Mouse (Mus musculus) urinary bladder, postnatal 36 days (tissue): Measurements from ENCODE around the gene Olfr1395.

Experiments used
- DNase-seq, 2 experiments: peaks; one replicate each; pipeline ENCODE4 v3.0.0; 2022; ENCODE audit warnings: low spot score in 2 of 2, mixed read lengths in 1 of 2

Olfr1395 gene

DNA sequence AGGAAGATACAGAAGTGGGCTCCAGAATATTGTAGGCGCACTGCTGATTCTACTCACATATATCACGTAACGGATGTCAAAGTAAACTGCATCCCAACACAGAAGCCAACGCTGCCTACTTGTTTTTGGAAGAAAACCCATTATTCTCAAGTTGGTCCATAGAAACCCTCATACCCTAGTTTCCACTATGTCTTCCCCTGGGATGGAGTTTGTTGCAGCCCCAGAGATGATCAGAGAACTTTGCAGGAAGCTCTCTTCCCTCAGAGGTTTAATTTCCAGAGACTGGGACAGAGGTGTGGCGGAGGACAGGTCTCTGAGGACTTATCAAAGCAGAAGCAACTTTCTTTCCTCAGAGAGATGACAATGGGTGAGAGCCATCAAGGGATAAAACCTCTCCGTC, at the start of gene Olfr1395:
TSS of gene Olfr1395 (plus strand) at position 301 of the 400 bp plus-strand sequence.
- DNase-seq, result no peak

DNA sequence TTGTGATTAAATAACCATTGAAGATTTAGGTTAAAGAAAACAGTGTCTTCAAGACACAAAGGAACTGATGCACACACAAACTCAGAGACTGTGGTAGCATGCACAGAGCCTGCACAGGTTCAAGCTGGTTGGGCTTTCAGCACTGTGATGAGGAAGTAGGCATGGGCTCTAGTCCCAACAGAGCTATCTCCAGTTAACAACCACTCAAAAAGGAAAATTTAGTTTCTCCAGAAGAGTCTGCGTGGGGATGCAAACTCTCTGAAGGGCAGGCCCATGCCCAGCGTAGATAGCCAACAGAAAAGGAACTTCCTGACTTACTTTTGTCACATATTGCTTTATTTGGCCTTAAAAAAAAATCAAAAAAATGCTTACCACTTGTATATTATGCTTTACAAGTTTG, 49.3 kb upstream of the Olfr1395 start:
- no peak for DNase-seq

DNA sequence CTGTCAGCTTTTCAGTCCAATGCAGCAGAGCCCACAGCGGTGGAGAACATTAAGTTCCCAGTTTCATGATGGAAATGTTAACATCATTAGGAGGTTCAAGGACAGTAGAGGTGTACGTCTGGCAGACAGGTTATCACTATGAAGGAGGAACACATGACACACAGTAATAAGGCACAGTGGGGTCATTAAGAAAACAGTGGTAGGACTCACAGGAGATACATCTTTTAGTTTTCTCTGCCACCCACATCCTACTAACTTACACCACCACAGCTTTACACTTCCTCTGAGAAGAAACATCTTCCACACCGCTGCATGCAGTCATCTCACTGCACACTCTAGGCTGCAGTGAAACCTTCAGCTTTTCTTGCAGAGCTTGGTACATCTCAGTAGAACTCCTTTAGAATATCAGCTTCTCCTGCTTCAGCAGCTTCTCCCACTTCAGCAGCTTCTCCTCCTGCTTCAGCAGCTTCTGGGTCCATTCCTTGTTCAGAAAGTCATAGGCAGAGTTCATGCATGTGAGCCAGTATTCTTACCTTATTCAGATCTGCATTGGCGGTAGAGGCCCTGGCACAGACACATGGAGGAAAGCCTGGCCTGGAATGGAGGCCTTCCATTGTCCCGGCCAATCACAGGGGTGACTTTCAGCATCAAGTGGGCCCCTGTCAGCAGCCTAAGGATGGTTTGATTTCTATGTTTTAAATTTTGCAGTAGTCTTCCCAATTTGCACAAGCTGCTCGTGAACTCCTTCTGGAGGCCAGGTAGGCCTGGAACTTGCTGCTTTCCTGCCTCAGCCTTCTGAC, 48.0 kb upstream of the Olfr1395 start:
- no peak for DNase-seq

DNA sequence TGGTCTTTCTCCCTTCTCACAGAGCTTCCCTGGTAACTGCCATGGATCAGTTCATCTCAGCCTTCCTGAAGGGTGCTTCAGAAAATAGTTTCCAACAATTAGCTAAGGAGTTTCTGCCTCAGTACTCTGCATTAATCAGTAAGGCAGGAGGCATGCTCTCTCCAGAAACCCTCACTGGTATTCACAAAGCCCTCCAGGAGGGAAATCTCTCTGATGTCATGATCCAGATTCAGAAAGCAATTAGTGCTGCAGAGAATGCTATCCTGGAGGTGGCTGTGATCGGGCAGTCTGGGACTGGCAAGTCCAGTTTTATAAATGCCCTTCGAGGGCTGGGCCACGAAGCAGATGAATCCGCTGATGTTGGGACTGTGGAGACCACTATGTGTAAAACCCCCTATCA, 46.7 kb upstream of the Olfr1395 start:
- no peak for DNase-seq

DNA sequence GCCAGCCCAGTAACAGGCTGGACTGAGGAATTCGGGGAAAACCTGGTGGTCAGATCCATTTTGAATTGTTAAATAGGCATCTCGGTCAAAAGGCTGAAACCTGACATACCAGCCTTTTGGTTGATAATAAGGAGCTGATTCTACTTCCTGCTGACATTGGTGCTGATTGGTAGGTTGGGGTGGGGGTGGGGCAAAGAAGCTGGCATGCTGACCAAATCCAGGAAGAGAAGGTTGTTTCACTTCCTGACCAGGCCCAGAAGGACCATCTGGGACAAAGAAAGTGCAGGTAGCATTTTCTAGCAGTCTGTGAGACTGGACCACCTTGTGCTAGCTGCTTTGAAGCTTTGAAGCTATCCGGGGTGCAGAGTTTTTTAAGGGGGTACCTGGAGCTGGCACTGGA, 41.7 kb upstream of the Olfr1395 start:
- DNase-seq, result no peak

DNA sequence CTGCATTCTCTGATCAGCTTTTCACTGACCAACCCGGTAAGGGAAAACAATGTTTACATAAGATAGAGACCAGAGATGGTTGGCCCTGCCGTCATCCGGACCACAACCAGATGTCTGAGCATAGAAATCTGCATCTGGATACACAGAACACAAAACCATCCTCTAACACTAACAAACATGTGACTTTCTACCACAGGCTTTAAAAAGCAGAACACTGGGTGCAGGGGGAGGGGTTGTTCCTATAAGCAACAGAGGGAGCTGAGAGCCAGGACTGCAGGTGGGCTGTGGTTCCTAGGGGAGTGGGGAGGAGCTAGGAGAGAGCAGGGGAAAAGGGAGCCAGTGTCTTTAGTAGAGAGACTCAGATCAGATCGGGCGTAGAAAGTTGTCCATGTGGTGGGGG, 40.6 kb upstream of the Olfr1395 start:
- no peak for DNase-seq

DNA sequence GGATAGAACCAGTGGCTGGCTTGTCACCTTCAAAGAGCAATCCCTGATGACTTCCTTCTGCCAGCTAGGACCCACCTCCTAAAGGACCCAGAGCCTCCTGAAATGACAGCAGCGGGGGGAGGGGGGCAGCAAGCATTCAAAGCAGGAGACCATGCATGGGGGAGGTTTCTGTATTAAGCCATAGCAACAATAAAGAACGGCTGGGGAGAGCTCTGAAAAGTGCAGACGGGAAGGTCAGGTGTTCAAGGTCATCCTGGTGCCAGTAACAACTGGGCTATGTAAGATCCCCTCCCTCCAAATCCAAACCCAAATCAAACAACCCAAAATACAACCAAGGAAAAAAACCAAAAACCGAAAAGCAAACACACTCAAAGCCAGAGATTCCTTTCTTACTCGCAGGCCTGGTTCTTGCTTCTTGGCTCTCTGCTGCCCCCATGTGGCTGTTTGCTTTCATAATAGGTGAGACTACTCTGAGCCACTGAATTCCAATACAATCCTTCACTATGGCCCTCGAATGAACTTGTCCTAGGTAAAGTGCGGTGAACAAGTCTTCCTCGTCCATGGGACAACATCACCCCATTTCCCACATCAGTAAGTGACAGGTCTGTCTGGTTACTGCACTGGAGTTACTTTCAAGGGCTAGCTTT, 38.9 kb upstream of the Olfr1395 start:
- DNase-seq, result peak; percentile 82 to 86

DNA sequence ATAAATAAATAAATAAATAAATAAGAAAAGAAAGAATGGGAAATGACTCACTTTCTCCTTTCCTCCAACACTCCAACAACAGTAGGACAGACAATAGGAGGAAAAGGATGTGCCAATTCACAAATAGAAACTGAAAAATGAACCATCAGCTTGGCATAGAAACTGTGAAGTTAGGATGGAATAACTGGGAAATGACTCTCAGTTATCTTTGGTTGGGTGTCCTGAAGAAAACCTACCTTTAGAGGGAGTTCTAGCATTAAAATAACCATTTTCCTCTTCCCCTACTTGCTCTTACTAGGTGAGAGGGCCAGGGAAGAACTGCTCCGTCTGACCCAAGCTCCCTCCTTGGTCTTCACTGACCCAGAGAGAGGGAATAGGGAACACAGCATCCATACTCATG, 36.3 kb upstream of the Olfr1395 start:
- no peak for DNase-seq

DNA sequence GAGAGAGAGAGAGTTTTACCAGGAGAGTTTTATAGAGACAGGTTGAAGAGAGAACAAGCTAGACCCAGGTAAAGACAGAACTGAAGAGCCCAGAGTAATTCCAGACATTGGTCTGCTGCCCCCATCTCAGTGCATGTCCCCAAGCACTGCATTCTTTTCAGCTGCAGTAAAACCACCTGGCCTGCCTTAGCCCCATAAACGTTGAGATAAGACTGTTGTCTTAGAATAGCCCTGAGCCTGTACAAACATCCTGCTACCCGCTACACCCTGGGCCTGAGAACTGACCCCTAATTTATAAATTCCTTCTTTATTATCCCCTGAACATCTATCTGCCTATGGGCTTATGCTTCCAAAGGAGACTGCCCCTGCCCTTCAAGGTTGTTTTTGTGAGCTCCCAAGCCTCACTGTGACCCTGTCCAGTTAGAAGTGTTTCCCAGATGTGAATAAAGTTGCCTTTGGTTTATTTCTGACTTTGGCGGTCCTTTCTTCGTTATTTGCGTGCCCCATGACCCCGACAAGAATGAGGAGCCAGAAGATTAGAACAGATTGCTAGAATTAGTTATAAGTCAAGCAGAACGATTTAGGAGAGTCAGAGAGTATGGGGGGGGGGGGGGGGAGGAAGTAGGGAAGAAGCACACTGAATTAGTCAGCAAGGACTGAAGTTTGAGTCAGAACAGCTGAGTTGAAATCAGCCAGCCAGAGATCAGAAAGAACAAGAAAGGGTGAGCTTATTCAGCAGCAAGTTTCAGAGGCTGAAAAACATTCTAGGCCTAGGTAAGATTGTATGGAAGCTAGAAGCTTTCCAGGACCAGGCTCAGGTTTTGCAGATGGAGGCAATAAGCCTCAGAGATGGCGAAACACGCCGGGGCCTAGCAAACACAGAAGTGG, 34.2 kb upstream of the Olfr1395 start:
- DNase-seq, result no peak

DNA sequence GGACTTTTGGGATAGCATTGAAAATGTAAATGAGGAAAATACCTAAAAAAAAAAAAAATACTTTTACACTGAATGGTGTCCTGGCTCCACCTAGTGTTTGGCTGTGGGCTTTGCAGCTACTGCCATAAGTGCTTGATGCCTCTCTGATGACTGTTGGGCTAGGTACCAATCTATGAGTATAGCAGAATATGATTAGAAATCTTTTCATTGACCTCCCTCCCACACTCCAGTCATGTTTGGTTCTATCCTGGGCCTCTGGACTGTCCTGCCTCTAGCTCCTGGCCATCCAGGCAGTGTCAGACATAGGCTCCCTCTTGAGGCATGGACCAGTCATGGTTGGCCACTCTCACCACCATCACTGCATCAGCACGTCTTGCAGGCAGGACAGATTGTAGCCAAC, 33.2 kb upstream of the Olfr1395 start:
- DNase-seq, result no peak

DNA sequence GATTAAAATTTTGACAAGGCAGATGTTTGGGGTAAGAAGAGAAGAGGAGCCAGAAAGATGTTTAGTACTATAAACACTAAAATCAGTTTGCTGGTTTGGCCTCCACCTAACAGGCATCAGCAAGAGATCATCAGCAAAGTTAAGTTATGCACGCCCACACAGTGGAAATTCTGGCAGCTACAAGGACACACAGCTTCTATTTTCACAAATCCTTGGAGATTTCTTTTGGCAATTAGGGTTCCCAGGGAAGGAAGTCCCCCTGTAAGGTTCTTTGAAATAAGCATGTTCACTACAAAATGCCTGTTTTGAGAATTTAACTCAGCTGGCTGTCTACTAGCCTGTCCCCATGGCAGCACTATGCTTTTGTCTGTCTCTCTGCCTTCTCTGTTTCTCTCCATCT, 31.1 kb upstream of the Olfr1395 start:
- DNase-seq, result no peak

DNA sequence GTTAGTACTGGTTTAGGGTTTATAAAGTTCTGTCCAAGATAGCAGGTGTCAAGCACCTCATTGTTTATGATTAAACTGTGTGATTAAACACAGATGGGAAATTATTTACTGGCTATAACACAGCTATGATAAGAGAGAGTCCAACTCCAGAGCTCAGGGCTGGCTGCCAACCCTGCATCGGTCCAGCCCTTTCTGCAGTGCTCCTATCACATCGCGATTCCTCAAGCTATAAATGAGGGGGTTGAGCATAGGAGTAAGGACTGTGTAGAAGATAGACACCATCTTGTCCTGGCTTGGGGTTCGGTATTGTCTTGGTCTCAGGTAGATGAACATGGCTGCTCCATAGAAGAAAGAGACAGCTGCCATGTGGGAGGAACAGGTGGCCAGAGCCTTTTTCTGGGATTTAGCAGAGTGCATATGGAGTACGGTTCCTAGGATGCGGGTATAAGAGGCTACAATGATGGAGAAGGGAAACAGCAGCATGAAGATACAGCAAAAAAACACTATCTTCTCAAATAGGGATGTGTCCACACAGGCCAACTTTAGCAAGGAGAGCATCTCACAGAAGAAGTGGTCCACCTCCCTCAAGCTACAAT, 29.4 kb upstream of the Olfr1395 start:
- DNase-seq, result no peak

DNA sequence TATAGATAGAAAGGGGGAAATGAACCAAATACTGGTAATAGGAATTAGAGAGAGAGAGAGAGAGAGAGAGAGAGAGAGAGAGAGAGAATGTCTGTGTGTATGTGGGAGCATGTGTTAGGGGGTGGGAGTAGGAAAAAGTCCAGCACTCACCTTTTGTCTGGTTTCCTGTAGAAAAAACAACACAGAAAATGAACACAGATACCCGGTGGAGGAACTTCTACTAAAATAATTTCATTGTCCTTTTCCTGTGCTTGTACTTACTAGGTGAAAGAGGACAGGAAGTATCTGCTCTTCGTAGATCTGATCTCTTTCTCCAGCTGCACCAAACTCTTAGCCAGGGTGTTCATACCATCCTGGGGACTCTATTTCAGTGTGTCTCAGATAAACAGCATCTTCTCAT, 27.9 kb upstream of the Olfr1395 start:
- no peak for DNase-seq

DNA sequence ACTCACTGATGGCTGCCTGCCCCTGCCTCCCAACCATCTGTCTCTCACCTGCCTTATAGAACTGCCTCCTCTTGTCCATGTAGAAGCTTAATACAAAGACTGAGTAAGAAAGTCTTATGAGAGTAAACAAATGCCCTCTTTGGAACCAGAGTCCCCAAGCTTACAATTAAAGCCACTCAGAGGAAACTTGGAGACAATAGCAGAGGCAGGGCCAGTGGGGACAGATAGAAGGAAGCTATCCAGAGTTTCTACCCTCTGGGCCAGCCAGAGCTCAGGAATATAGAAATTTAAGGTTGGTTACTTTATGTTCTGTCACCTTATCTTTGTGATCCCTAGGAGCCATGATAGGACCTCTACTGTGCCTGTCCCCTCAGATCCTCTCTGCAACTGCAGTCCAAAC, 27.3 kb upstream of the Olfr1395 start, which contains the start of gene Olfr1396:
TSS of gene Olfr1396 (minus strand) at position 101 of the 400 bp plus-strand sequence.
- DNase-seq, result no peak

DNA sequence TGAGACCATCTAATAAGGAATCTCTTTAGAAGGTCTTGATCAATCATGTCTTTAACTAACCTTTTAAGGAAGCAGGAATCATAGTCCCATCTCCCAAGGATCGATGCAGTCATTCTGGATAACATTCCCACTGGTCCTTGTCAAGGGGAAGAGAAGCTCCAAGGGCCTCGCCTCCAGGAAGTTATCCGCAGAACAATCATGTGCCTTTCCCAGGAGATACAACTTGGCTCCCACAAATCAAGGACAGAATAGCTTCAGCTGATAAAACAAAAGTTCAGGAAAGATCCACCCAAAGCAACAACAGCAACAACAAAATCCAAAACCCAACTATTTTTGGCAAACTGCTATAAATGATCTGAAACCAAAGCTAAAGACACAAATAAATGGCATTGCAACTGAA, 22.4 kb upstream of the Olfr1395 start:
- DNase-seq, result no peak

DNA sequence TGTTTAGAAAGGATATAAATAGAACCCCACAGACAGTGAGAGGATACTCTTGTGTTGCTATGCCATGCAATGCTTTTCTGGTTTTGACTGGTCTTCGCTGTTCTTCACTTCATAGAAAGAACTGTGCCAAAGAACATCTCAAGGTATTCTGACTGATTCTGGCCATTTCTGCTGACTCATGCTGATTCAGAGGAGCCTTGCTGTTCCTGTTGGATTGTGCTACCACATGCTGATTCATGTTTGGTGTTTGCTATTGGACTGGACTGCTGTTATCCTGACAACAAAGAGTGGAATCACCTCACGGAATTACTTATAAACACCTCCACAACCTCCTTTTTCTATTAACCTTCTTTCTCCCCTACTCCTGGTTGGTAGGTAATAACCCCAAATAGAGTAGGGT, 17.9 kb upstream of the Olfr1395 start:
- DNase-seq, result no peak

DNA sequence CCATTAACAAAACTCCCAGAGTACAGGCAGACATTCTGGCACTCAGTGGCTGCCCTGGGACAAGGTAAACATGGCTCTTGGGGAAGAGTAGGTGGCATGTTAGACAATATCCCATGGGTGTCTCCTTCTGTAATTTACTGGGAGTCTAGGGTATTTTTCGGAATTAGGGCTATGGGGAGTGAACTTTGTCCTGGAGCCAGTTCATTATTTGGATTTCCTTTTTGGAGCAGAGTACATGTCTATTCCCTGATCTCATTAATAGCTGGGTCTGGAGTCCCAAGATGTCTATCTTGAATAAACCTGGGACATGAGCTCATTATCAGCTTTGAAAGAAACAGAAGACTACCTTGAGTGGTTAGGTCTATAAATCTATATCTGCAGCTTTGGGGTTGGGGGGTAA, 12.0 kb downstream of the Olfr1395 start, which contains the start of gene Olfr1394:
TSS of gene Olfr1394 (plus strand) at position 301 of the 400 bp plus-strand sequence.
- no peak for DNase-seq

DNA sequence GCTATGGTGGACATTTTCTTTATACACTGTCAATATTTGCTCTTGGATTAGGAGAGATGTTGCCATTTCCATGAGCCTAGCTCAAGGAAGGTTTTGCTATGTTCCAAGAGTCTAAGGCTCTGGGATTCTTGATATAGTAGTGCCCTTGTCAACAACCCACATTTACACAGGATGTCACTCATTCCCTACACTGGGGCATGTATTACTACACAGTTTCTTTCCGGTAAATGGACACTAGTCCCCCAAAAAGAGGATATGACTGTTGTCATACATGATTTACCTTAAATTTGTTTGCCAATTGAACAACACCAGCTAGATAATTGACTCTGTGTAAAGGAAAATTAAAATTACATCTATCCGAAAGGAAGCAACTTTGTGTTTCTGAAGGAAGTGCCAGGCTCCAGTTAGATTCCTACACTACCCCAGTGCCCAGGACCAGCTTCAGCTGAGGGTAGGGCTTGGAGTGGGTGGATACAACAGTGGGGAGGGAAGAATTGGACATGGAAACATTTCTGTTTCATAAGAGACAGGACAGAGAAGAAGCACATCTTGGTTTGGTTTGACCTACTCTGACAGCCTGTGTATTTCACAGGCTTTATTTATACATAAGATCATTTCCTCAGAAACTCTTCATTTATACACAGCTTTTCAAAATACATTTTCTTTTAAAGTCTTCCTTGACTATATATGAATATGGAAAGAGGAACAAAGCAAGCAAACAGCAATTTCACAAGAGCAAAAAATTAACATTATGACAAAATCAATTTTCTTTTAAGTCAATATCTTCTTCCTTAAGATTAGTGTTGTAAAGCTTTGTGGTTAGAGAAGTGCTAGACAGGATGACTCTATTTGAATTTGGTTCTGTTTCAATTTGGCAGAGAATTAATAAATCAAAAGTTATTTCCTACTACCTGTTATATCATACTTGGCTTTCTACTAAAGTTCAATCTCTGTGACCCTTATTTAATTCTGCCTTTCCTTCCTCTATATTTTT, 15.0 kb downstream of the Olfr1395 start:
- no peak for DNase-seq

DNA sequence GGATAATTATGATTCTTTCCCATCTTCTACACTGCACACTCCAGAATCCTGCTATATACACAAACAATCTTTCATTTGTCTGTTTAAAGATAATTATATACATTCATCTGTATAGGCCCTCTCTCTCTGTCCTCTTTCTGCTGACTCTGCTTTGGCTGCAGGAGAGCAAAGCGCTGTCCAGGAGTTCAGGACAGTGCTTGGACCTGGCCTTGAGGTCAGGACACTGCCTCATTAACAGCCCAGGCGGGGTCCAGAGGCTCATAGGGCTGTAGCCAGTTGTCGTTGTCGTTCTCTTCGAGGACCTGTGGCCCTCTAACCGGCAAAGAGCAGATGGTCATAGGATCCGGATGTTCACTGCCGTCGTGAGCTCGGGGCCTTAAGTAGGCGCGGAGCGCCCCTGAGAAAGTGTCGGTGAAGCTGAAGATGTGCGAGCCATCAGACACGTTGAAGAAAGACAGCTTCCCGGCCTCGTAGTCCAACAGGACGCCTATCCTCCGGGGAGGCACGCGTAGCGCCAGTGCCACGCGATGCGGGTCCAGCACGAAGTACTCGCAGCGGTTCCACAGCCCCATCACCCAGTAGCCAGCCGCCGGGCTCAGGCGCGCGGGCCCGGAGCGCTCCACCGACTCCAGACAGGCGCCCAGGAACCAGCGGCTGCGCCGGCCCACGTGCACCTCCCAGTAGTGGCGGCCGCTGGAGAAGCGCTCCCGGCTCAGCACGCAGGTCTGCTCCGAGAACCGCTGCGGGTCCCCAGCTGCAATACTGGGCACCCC, 27.0 kb downstream of the Olfr1395 start:
- DNase-seq, result no peak

DNA sequence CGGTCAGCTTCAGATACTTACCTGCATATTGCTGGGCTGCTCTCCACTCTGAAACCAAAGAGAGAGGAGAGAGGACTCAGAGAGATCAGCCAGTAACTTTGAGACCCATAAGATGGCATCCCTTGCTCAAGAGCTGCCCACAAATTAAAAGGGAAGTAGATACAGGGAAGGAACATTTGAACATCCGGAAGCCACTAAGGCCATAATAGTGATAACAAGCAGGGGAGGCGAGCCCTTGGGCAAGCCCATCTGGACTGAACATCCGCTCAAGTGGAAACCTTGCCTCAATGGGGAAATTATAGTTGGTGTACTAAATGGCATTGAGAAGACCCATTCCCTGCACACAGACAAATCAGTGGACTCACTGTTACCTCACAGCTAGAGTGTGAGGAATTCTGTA, 28.5 kb downstream of the Olfr1395 start:
- DNase-seq, result no peak
